Mouse (Mus musculus) E14TG2a.4 (cell line): ENCODE data around the gene Immp2l.

Experiments
- CTCF ChIP-seq: conservative IDR thresholded peaks from 2 replicates; pipeline ENCODE4 v1.5.1; 2014; ENCODE audit warnings: low read length
- NANOG ChIP-seq: IDR thresholded peaks from 2 replicates; pipeline ENCODE4 v1.6.1; 2014; ENCODE audit warnings: borderline replicate concordance, low read length, mixed read lengths
- POU5F1 ChIP-seq: IDR thresholded peaks from 2 replicates; pipeline ENCODE4 v1.6.1; 2014; ENCODE audit warnings: low read length, borderline replicate concordance

- TF ChIP-seq CTCF, result no peak
- no peak for TF ChIP-seq NANOG
- TF ChIP-seq POU5F1, result no peak
Observed at GRCm38 (mm10) chr12:41689809-41690208, 665.9 kb downstream of the Immp2l start.
